Mouse (Mus musculus): ENCODE measurements at regions not wholly inside any gene's neighbourhood (a gene's known extent, or its start where the extent isn't known, plus 50 kb on each side); places are given as distances from the start of the nearest gene placed in this dataset.

DNA sequence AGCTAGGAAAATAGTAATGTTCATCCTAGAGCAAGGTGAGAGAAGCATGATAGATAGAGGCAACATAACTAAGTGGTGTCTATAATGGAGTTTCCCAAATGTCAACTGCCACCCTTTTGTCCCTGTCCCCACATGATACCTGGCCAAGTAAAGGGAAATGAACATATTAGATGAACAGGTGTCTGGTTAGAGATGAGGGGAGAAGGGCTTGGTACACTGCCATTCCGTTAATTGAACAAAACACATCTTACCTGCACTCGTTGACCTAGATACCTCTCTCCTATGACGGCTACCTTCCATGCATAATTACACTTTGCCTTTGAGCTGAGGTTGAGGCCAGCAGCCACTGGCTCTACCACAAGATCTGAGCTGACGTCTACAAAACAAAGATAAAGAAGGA lies 677.4 kb downstream of the Epm2a start:
- Histone ChIP-seq H3K36me3 (ENCODE audit: control insufficient read depth in 1 of 2, insufficient read depth in 2 of 2, low read length in 2 of 2) (no peaks in the 10 kb centered on the region), H3K27me3 (ENCODE audit: control insufficient read depth in 1 of 2, insufficient read depth in 2 of 2, low read length in 2 of 2) (no peaks in the 10 kb centered on the region), H3K4me1 (ENCODE audit: control insufficient read depth in 1 of 2, insufficient read depth in 2 of 2, low read length in 2 of 2) (no peaks in the 10 kb centered on the region), H3K4me3 (ENCODE audit: control insufficient read depth in 1 of 2, insufficient read depth in 1 of 2, low read depth in 2 of 2, low read length in 2 of 2) (no peak overlapping the region), H3K79me2 (ENCODE audit: control insufficient read depth, insufficient read depth, low read length, poor library complexity) (no peaks in the 10 kb centered on the region), H3K27ac (ENCODE audit: control insufficient read depth, low read depth, low read length) (no peak overlapping the region), H3K9me3 (replicated peaks; ENCODE audit: insufficient read depth, low read length) (no peaks in the 10 kb centered on the region), H3K9ac (ENCODE audit: control insufficient read depth, low read depth, low read length, poor library complexity, severe bottlenecking) (no peak overlapping the region)
- TF ChIP-seq ELF1 (IDR thresholded peaks at IDR 0.05; ENCODE audit: low read depth, low read length) = no peak
- no peak for DNase-seq (ENCODE audit: low read depth, low spot score)

DNA sequence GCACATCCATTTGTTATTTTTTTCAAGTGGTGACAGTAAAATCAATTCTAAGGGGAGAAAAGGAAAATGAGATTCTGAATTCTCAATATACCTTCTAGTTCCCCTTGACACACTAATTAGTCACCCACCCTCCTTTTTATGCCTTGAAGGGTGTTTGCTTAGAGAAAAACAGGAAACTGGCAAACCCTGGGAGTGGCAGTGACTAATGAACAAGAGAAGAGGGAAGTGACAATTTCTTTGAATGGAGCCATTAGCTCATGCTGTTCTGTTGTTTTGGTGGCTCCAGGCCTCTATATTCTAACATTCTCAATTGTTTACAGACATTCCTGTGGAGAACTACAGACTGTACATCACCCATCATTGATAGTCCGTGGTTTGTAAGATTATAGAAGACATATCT lies 692.0 kb downstream of the Epm2a start:
- no peaks in the 10 kb centered on the region for H3K4me1 ChIP-seq (ENCODE audit: control insufficient read depth in 1 of 2, insufficient read depth in 2 of 2, low read length in 2 of 2)
- H3K4me3 ChIP-seq (ENCODE audit: control insufficient read depth in 1 of 2, insufficient read depth in 1 of 2, low read depth in 2 of 2, low read length in 2 of 2) = no peak overlapping the region
- H3K36me3 ChIP-seq (ENCODE audit: control insufficient read depth in 1 of 2, insufficient read depth in 2 of 2, low read length in 2 of 2) = no peaks in the 10 kb centered on the region
- H3K27ac ChIP-seq (ENCODE audit: control insufficient read depth, low read depth, low read length) = no peak overlapping the region
- no peaks in the 10 kb centered on the region for H3K27me3 ChIP-seq (ENCODE audit: control insufficient read depth in 1 of 2, insufficient read depth in 2 of 2, low read length in 2 of 2)
- H3K79me2 ChIP-seq (ENCODE audit: control insufficient read depth, insufficient read depth, low read length, poor library complexity) = no peaks in the 10 kb centered on the region
- TF ChIP-seq USF2 (IDR thresholded peaks at IDR 0.05; ENCODE audit: borderline replicate concordance in 1 of 2, insufficient read depth in 1 of 2, low read depth in 1 of 2, low read length in 2 of 2) = no peak
- no peak for TF ChIP-seq CHD2 (IDR thresholded peaks at IDR 0.05; ENCODE audit: low read length)
- no peak for TF ChIP-seq MAX (IDR thresholded peaks at IDR 0.05; ENCODE audit: low read length)
- TF ChIP-seq TAL1 (IDR thresholded peaks at IDR 0.05; ENCODE audit: low read length) = no peak
- TF ChIP-seq JUND (IDR thresholded peaks at IDR 0.05; ENCODE audit: low read depth, low read length) = no peak
- no peak for TF ChIP-seq KAT2A (conservative IDR thresholded peaks at IDR 0.05; ENCODE audit: low read depth, low read length)
- no peak for TF ChIP-seq ZC3H11A (IDR thresholded peaks at IDR 0.05; ENCODE audit: low read depth, low read length)
- no peak for TF ChIP-seq EP300 (IDR thresholded peaks at IDR 0.05; ENCODE audit: low read depth in 1 of 2, low read length in 2 of 2)
- no peak for TF ChIP-seq POLR2AphosphoS5 (IDR thresholded peaks at IDR 0.05; ENCODE audit: borderline replicate concordance, low read depth, low read length)
- no peak for TF ChIP-seq MYB (IDR thresholded peaks at IDR 0.05; ENCODE audit: low read depth, low read length)
- TF ChIP-seq HCFC1 (IDR thresholded peaks at IDR 0.05; ENCODE audit: low read depth, low read length) = no peak
- no peak for TF ChIP-seq POLR2AphosphoS2 (IDR thresholded peaks at IDR 0.05; ENCODE audit: low read length)
- TF ChIP-seq CTCF (IDR thresholded peaks at IDR 0.05 in 2 of 3, conservative IDR thresholded peaks at IDR 0.05 in 1 of 3; ENCODE audit: control insufficient read depth in 1 of 3, insufficient read depth in 1 of 3, low read depth in 2 of 3, low read length in 3 of 3, poor library complexity in 1 of 3, severe bottlenecking in 1 of 3) = no peak
- no peak for TF ChIP-seq NRF1 (IDR thresholded peaks at IDR 0.05; ENCODE audit: insufficient read depth, low read depth, low read length, poor library complexity, severe bottlenecking)
- no peak for TF ChIP-seq RAD21 (IDR thresholded peaks at IDR 0.05; ENCODE audit: low read depth, low read length)
- TF ChIP-seq RCOR1 (IDR thresholded peaks at IDR 0.05; ENCODE audit: low read depth, low read length) = no peak
- no peak for TF ChIP-seq TCF12 (IDR thresholded peaks at IDR 0.05; ENCODE audit: low read depth, low read length)
- no peak for TF ChIP-seq SMC3 (IDR thresholded peaks at IDR 0.05; ENCODE audit: low read depth, low read length)
- no peak for TF ChIP-seq USF1 (IDR thresholded peaks at IDR 0.05; ENCODE audit: low read depth, low read length)
- H3K9me3 ChIP-seq (replicated peaks; ENCODE audit: insufficient read depth, low read length) = no peaks in the 10 kb centered on the region
- DNase-seq (ENCODE audit: low read depth, low spot score) = peak; percentile 17
- no peak overlapping the region for H3K9ac ChIP-seq (ENCODE audit: control insufficient read depth, low read depth, low read length, poor library complexity, severe bottlenecking)

All from MEL (cell line).